Comparison of ENCODE assay signal across 8 mouse cellular contexts in genomic region chr7:73542131-73542853, GRCm38 (mm10). TPM values are rescaled to one million over a fixed set of nuclear protein-coding genes. Genes with fewer than 3 reads are reported as not detected.
A peak's percentile ranks its signal among the peaks of the same experiment; 100 is the strongest.
DNase-seq lines count a peak whose midpoint lies in the region; ATAC-seq and TF ChIP-seq lines count a peak whose summit lies in the region.

No protein-coding gene starts in this region.

- peaks cover 16% of the 10 kb centered on the region for H3K4me1 ChIP-seq in lung, embryonic 15.5 days
- peaks cover 6% of the 10 kb centered on the region; the same call in 1 of the 2 replicates for H3K4me1 ChIP-seq in limb, embryonic 14.5 days (ENCODE audit: control insufficient read depth, insufficient read depth, low read length)
- H3K4me1 ChIP-seq in stomach, embryonic 14.5 days (ENCODE audit: control insufficient read depth, insufficient read depth, low read length), result peaks cover 5% of the 10 kb centered on the region; the same call in 1 of the 2 replicates

- TF ChIP-seq POLR2A in limb, embryonic 14.5 days (IDR thresholded peaks at IDR 0.05; ENCODE audit: borderline replicate concordance, extremely low read depth, insufficient read depth, insufficient read length), result no peak

- H3K4me2 ChIP-seq in lung, embryonic 15.5 days, result peak overlapping the region; percentile 55
- H3K4me2 ChIP-seq in limb, embryonic 14.5 days (replicated peaks; ENCODE audit: low read depth, low read length, severe bottlenecking), result peak overlapping the region; percentile 56
- H3K4me2 ChIP-seq in stomach, embryonic 14.5 days (replicated peaks; ENCODE audit: low read depth, low read length), result peak overlapping the region; percentile 39

- H3K36me3 ChIP-seq in lung, embryonic 15.5 days, result peaks cover 17% of the 10 kb centered on the region
- H3K36me3 ChIP-seq in limb, embryonic 14.5 days (ENCODE audit: control insufficient read depth, insufficient read depth, low read length), result peaks cover 23% of the 10 kb centered on the region
- peaks cover 10% of the 10 kb centered on the region for H3K36me3 ChIP-seq in stomach, embryonic 14.5 days (ENCODE audit: control insufficient read depth, insufficient read depth, low read length)

- no peaks in the 10 kb centered on the region for H3K27me3 ChIP-seq in lung, embryonic 15.5 days
- H3K27me3 ChIP-seq in limb, embryonic 14.5 days (ENCODE audit: control insufficient read depth, insufficient read depth, low read length), result no peaks in the 10 kb centered on the region
- no peaks in the 10 kb centered on the region for H3K27me3 ChIP-seq in stomach, embryonic 14.5 days (ENCODE audit: control insufficient read depth, insufficient read depth, low read length)

- no peak for ATAC-seq in lung, embryonic 15.5 days (ENCODE audit: borderline replicate concordance, extremely low read depth, low FRiP score, low TSS enrichment)
- ATAC-seq in limb, embryonic 14.5 days (ENCODE audit: low FRiP score, low read depth), result no peak
- no peak for ATAC-seq in stomach, embryonic 14.5 days (ENCODE audit: insufficient number of reproducible peaks, insufficient read depth, low FRiP score, low read depth)

- H3K9me3 ChIP-seq in lung, embryonic 15.5 days, result no peaks in the 10 kb centered on the region
- H3K9me3 ChIP-seq in limb, embryonic 14.5 days (ENCODE audit: control insufficient read depth, low read length), result no peaks in the 10 kb centered on the region
- no peaks in the 10 kb centered on the region for H3K9me3 ChIP-seq in stomach, embryonic 14.5 days (ENCODE audit: control insufficient read depth, low read depth, low read length)

- peak overlapping the region; percentile 99 for H3K27ac ChIP-seq in lung, embryonic 15.5 days
- H3K27ac ChIP-seq in limb, embryonic 14.5 days (replicated peaks; ENCODE audit: low read depth, low read length), result peak overlapping the region; percentile 100; the same call in 1 of the 2 replicates
- H3K27ac ChIP-seq in stomach, embryonic 14.5 days (ENCODE audit: low read length), result peak overlapping the region; percentile 100

- 64% methylated on average over 7 of the region's 7 CpGs for WGBS in lung, embryonic 15.5 days
- WGBS in limb, embryonic 14.5 days, result 74% methylated on average over 7 of the region's 7 CpGs
- WGBS in stomach, embryonic 14.5 days, result 79% methylated on average over 7 of the region's 7 CpGs

- no peak overlapping the region for H3K9ac ChIP-seq in lung, embryonic 15.5 days
- no peak overlapping the region for H3K9ac ChIP-seq in limb, embryonic 14.5 days (ENCODE audit: low read depth, low read length, severe bottlenecking)
- H3K9ac ChIP-seq in stomach, embryonic 14.5 days (replicated peaks; ENCODE audit: low read depth, low read length), result no peak overlapping the region

- H3K4me3 ChIP-seq in lung, embryonic 15.5 days, result peak overlapping the region; percentile 70; the same call in 1 of the 2 replicates
- peak overlapping the region; percentile 75 for H3K4me3 ChIP-seq in limb, embryonic 14.5 days (replicated peaks; ENCODE audit: low read length)
- H3K4me3 ChIP-seq in stomach, embryonic 14.5 days (ENCODE audit: low read depth, low read length), result peak overlapping the region; percentile 73; the same call in 1 of the 2 replicates

- peak; percentile 40 for DNase-seq in embryo, embryonic 10.5 days (ENCODE audit: low spot score)
- no peak for DNase-seq in embryo, embryonic 10 days (ENCODE audit: low spot score)
- no peak for DNase-seq in lung, postnatal 10 days
- DNase-seq in limb, embryonic 14.5 days (ENCODE audit: low spot score), result no peak
- DNase-seq in ovary, postnatal 14 days (ENCODE audit: low spot score), result no peak
- no peak for DNase-seq in natural killer cell, adult 2 months (ENCODE audit: low spot score in 2 of 2)

RNA-seq across cellular contexts. Expression of gene Chd2, which starts 0.7 kb away (rescaled TPM):
- 48.8 and 59.0 TPM in 2 replicates for polyA plus RNA-seq in lung, embryonic 15.5 days (2015; fragmentation: Nextera tagmentation; extraction: Ambion mirVana)
- polyA plus RNA-seq in limb, embryonic 14.5 days (2012; rRNA removed), result 55.6 and 61.7 TPM in 2 replicates
- polyA plus RNA-seq in limb, embryonic 14.5 days (2014; fragmentation: Nextera tagmentation; extraction: Ambion mirVana), result 56.5 and 65.4 TPM in 2 replicates
- polyA plus RNA-seq in stomach, embryonic 14.5 days (2014; fragmentation: Nextera tagmentation; extraction: Ambion mirVana), result 71.0 and 77.2 TPM in 2 replicates
